Mouse (Mus musculus): ENCODE results near the gene Slc35b4. TPM values are rescaled to one million over a fixed set of nuclear protein-coding genes. Genes with fewer than 3 reads are reported as not detected.

Gene Slc35b4
- total and polyA plus RNA-seq, 3 experiments = 8.0 to 10.6 (median 8.5) TPM

DNA sequence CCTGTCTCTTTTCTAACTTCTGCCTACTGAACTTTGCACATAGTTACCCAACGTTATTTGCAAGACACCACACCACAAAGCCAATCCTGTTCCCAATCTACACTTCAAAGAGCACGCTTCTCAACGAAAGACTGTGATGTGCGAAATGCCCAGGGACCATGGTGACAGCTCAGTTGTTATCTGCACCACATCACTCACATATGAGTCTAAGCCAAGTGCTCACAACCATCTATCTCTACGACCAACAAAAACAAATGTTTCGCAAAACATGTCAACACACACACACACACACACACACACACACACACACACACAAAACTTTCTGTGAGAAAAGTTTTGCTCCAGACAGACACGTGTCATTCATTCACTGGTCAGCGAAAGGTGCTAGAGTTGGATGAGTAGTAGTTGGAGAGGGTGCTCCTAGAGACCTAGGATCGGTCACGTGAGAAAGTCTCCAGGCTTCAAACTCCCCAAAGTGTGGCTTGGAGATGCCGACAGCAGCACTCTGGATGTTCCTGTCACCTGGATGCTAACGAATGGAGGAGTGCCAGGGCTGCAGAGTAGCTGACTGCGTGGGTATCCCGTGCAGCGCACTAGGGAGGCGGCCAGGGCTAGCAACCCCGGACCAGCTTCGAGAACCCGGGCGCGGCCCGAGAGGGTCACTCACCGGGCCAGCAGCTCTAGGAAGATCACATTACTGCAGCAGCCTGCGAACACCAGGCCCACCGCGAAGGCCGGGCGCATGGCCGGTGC is 624 bp downstream of the Slc35b4 start:
- intact Hi-C loops (cut with DNase I) = loop anchor here (5.0 kb wide), 2 partner anchors 149 to 1114 kb away; partner anchors contain the start of genes Chchd3 and Lrguk
- H3K27me3 ChIP-seq (ENCODE audit: control insufficient read depth, insufficient read depth, low read length) = no peaks in the 10 kb centered on the region
- peaks cover 2% of the 10 kb centered on the region; the same call in 1 of the 2 replicates for H3K4me1 ChIP-seq (ENCODE audit: control insufficient read depth, insufficient read depth, low read length)
- DNase-seq = no peak
- TF ChIP-seq POLR2A (IDR thresholded peaks at IDR 0.05; ENCODE audit: insufficient read depth, low read depth, low read length) (no peak), EP300 (IDR thresholded peaks at IDR 0.05; ENCODE audit: insufficient read depth, low read depth, low read length) (no peak), CTCF (IDR thresholded peaks at IDR 0.05) (no peak)
- H3K27ac ChIP-seq = peak overlapping the region; percentile 62
- WGBS = 1% methylated on average over 29 of the region's 29 CpGs
- peak overlapping the region; percentile 86 for H3K9ac ChIP-seq (ENCODE audit: low read depth, low read length)
- peak overlapping the region; percentile 93 for H3K4me3 ChIP-seq
- peaks cover 2% of the 10 kb centered on the region; the same call in 1 of the 2 replicates for H3K79me2 ChIP-seq (replicated peaks; ENCODE audit: control insufficient read depth, insufficient read depth, low read length)
- no peaks in the 10 kb centered on the region for H3K36me3 ChIP-seq (ENCODE audit: control insufficient read depth, insufficient read depth, low read length)

DNA sequence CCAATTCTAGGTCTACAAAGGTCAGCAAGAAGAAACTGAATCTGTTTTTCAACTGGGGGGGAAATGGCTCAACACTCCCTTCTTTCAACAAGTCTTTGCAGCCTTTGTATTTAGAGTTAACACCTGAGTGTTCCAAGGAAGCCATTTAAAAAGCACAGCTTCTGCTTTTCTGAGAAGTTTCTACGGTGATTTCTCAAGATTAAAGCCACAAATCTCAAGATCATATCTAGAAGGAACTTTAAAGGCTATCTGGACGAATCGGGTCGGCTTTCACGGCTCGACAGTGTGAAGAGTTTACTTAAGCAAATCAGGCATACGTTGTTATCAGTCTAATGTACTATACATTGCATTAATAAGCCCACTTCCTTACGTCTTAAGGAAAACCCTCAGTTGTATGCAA is 2.2 kb downstream of the Slc35b4 start:
- Histone ChIP-seq H3K27me3 (ENCODE audit: control insufficient read depth, insufficient read depth, low read length) (no peaks in the 10 kb centered on the region), H3K36me3 (ENCODE audit: control insufficient read depth, insufficient read depth, low read length) (no peaks in the 10 kb centered on the region), H3K79me2 (replicated peaks; ENCODE audit: control insufficient read depth, insufficient read depth, low read length) (peaks cover 2% of the 10 kb centered on the region; the same call in 1 of the 2 replicates), H3K4me1 (ENCODE audit: control insufficient read depth, insufficient read depth, low read length) (peaks cover 2% of the 10 kb centered on the region; the same call in 1 of the 2 replicates), H3K27ac (no peak overlapping the region), H3K9ac (ENCODE audit: low read depth, low read length) (no peak overlapping the region), H3K4me3 (no peak overlapping the region)
- TF ChIP-seq EP300 (IDR thresholded peaks at IDR 0.05; ENCODE audit: insufficient read depth, low read depth, low read length) (no peak), CTCF (IDR thresholded peaks at IDR 0.05) (no peak), POLR2A (IDR thresholded peaks at IDR 0.05; ENCODE audit: insufficient read depth, low read depth, low read length) (no peak)
- intact Hi-C loops (cut with DNase I) = loop anchor here (5.0 kb wide), 2 partner anchors 147 to 1112 kb away; partner anchors contain the start of genes Chchd3 and Lrguk
- no peak for DNase-seq
- 78% methylated on average over 8 of the region's 8 CpGs for WGBS

DNA sequence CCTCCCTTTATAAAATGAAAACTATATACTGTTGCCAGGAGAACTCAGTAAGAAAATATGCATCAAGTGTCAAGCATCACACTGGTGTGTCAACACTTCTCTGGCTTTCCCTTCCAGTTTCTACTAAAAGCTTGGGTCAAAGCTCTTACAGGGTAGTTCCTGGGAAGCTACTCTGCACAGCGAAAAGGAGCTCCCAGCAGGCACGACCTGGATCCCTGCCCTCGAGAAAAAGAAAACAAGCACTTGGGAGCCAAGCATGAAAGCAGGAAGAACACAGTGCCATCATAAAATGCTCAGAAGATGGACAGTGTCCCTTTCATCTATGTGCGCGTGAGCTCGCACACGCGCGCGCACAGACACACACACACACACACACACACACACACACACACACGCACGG is 3.7 kb downstream of the Slc35b4 start:
- 76% methylated on average over 12 of the region's 12 CpGs for WGBS
- no peak for DNase-seq
- Histone ChIP-seq H3K9ac (ENCODE audit: low read depth, low read length) (no peak overlapping the region), H3K27me3 (ENCODE audit: control insufficient read depth, insufficient read depth, low read length) (no peaks in the 10 kb centered on the region), H3K27ac (no peak overlapping the region), H3K4me1 (ENCODE audit: control insufficient read depth, insufficient read depth, low read length) (peaks cover 2% of the 10 kb centered on the region; the same call in 1 of the 2 replicates), H3K36me3 (ENCODE audit: control insufficient read depth, insufficient read depth, low read length) (no peaks in the 10 kb centered on the region), H3K79me2 (replicated peaks; ENCODE audit: control insufficient read depth, insufficient read depth, low read length) (peaks cover 2% of the 10 kb centered on the region; the same call in 1 of the 2 replicates), H3K4me3 (no peak overlapping the region)
- TF ChIP-seq CTCF (IDR thresholded peaks at IDR 0.05) = no peak
- no peak for TF ChIP-seq EP300 (IDR thresholded peaks at IDR 0.05; ENCODE audit: insufficient read depth, low read depth, low read length)
- no peak for TF ChIP-seq POLR2A (IDR thresholded peaks at IDR 0.05; ENCODE audit: insufficient read depth, low read depth, low read length)
- intact Hi-C loops (cut with DNase I) = no loop called here

DNA sequence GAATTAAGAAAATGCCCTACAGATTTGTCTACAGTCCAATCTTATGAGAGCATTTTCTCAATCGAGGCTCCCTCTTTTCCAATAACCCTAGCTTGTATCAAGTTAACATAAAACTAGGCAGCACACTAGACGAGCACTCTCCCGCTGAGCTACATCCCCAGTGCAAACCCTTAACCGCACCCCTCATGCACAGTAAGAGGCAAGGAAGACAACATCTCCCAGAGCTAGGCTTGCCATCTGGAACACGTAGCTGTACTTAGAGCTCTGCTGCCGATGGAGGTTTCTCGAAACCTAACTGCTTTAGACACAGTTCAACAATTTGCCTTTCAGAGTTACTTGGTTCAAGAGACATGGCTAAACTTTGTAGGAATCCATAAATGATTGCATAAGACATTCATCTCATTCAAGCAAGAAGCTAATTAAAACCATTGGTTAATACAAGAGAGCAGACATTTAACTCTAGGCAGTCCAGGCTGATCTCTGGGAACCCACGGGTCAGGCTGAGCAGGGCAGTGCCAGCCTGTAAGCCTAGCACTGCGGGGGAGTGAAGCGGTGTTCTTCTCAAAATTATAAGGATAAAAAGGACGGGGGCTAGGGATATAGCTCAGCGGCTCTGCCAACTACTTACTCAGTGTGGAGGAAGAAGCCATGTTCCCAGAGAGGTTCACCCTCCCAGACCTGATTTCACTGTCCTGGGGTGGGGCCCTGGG is 5.0 kb downstream of the Slc35b4 start:
- no peak overlapping the region for H3K4me3 ChIP-seq
- WGBS = 91% methylated on average over 12 of the region's 12 CpGs
- no peak overlapping the region for H3K9ac ChIP-seq (ENCODE audit: low read depth, low read length)
- H3K27ac ChIP-seq = no peak overlapping the region
- TF ChIP-seq EP300 (IDR thresholded peaks at IDR 0.05; ENCODE audit: insufficient read depth, low read depth, low read length) (no peak), CTCF (IDR thresholded peaks at IDR 0.05) (no peak), POLR2A (IDR thresholded peaks at IDR 0.05; ENCODE audit: insufficient read depth, low read depth, low read length) (no peak)
- intact Hi-C loops (cut with DNase I) = no loop called here
- H3K79me2 ChIP-seq (replicated peaks; ENCODE audit: control insufficient read depth, insufficient read depth, low read length) = peaks cover 2% of the 10 kb centered on the region; the same call in 1 of the 2 replicates
- H3K36me3 ChIP-seq (ENCODE audit: control insufficient read depth, insufficient read depth, low read length) = no peaks in the 10 kb centered on the region
- H3K4me1 ChIP-seq (ENCODE audit: control insufficient read depth, insufficient read depth, low read length) = peaks cover 2% of the 10 kb centered on the region; the same call in 1 of the 2 replicates
- H3K27me3 ChIP-seq (ENCODE audit: control insufficient read depth, insufficient read depth, low read length) = no peaks in the 10 kb centered on the region
- no peak for DNase-seq

DNA sequence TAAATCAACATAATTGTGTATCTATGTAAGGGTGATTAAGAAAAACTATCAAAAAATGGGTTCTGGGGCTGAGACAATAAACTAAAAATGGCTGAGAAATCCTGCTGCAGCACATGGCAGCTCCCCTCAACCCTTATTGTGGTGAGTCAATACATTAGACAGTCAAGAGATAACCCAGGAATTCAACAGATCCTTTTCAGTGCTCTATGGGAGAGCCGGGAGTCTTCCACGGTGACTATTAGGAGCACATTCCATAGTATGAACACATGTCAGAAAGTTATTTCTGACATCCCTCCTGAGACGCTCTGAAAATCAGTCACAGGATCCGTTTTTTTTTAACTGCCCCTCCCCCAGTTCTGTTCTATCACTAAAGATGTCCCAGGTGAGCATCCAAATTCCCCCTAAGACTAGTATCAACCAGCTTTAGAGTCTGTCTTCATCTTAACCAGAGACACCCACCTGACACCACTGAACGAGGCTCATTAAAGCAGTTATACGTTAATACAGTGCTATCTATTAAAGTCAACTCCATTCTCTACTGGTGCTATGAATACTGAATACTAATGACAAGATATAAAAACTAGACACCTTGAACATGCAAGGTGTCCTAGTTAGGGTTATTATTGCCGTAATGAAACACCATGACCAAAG is 5.9 kb downstream of the Slc35b4 start:
- no peak for TF ChIP-seq POLR2A (IDR thresholded peaks at IDR 0.05; ENCODE audit: insufficient read depth, low read depth, low read length)
- no peak for TF ChIP-seq EP300 (IDR thresholded peaks at IDR 0.05; ENCODE audit: insufficient read depth, low read depth, low read length)
- Histone ChIP-seq H3K79me2 (replicated peaks; ENCODE audit: control insufficient read depth, insufficient read depth, low read length) (peaks cover under 1% of the 10 kb centered on the region; the same call in 1 of the 2 replicates), H3K27ac (no peak overlapping the region), H3K36me3 (ENCODE audit: control insufficient read depth, insufficient read depth, low read length) (no peaks in the 10 kb centered on the region), H3K27me3 (ENCODE audit: control insufficient read depth, insufficient read depth, low read length) (no peaks in the 10 kb centered on the region), H3K4me1 (ENCODE audit: control insufficient read depth, insufficient read depth, low read length) (no peaks in the 10 kb centered on the region), H3K9ac (ENCODE audit: low read depth, low read length) (no peak overlapping the region), H3K4me3 (no peak overlapping the region)
- no peak for DNase-seq
- WGBS = 53% methylated on average over 7 of the region's 7 CpGs
- intact Hi-C loops (cut with DNase I) = no loop called here
